Mouse (Mus musculus) kidney, postnatal 36 days (tissue): ENCODE measurements at regions not wholly inside any gene's neighbourhood (a gene's known extent, or its start where the extent isn't known, plus 50 kb on each side); places are given as distances from the start of the nearest gene placed in this dataset.
"Not testable (repeated sequence)": the region's sequence is repeated elsewhere in the genome, so short reads cannot be mapped to it uniquely, and the experiment has no call there.

Source experiments
- DNase-seq, 2 experiments: peaks; one replicate each; pipeline ENCODE4 v3.0.0; 2021 to 2022; ENCODE audit warnings: mixed read lengths in 2 of 2

DNA sequence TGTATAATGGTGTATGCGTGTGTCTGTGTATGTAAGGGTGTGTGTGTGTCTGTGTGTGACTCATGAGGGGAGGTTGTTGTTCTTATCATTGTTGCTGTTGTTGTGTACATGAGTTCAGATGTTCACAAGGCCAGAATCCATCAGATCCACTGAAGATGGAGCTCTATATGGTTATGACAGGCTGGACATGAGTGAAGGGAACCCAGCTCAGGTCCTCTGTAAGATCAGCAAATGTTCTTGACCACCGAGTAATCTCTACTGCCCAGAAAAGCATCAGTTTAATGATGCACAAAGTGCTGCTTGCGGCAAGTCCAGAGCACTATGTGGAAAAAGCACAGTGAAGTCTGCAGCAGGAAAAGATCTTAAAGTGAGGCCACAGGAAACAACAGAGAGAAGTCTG is 77.5 kb downstream of the Gm15319 start:
- peak in 1 of 2 experiments; percentile 1 for DNase-seq

DNA sequence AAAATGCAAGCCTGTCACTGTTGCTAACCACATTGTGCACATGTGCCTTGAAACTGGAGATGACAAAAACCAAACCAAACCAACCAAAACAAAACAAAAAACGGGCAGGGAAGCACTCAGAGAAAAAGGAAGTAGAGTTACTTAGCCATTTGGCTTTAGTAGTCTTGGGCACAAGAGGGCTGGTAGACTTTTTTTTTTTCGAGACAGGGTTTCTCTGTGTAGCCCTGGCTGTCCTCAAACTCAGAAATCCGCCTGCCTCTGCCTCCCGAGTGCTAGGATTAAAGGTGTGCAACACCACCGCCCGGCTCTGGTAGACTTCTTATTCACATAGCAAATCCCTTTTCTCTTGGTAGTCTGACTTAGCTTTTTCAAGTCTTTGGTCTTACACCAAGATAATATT is 78.2 kb downstream of the Gm15319 start:
- DNase-seq: not testable (repeated sequence)

DNA sequence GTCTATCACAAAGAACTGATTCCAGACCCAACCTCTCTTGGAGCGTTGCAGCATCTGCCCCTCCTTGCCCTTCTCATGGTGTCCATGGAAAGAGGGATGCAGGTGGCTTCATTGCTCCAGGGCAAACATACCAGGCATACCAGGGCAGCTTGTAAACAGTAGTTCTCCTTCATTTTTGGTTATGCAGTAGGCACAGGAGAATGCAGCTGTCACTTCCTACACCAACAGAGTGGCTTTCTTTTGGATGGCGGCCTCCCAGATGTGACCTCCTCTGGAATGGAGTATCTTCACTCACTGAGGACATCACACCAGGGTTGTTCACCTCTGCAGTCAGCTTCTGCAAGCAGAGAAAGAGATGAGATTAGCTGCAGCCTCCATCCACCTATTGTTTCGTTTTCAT is 79.9 kb downstream of the Gm15319 start:
- not testable (repeated sequence) for DNase-seq

DNA sequence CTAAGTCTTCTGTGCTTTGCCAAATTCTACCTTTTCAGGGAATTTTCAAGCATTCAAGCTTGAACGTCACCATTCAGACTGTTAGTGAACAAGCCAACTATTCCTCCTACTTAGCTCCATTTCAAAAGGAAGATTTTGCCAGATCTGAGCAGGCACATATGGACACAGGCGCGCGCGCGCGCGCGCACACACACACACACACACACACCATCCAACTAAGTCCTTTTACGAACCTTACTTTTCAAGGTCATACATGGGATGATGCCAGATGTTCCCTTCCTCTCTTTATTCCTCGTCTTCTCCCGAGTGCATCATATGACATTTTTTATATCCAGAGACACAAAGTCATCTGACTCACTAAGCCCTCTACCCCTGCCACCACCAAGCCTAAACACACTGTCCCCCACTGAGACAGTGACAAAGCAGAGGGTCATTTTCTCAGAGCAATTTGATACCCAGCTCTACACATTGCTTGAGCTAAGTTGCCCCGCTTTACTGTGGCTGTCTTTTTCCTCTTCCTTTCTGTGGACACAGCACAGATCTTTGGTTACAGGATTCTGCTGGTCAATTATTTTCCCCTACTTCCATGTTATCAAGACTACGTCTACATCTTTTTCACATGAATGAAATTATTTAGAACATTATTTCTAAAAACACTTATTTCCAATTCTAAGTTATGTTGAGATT is 81.7 kb downstream of the Gm15319 start:
- peak in 1 of 2 experiments; percentile 3 for DNase-seq

DNA sequence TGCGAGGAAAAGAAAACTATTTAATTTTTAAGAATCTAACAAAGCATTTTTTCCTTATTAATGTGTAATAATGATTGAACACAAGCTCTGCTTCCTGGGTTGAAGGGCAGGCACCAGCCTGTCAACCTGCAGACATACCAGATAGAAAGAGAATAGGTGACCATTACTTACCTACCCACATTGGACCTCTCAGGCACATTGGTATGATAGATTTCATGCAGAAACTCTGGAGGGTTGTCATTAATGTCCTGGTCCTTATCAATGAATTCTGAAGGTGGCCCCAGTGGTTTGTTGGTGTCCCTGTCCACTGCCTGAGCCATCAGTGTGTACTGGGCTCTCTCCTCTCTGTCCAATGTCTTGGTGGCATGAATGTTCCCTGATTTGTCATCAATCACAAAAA is 85.3 kb downstream of the Gm15319 start:
- not testable (repeated sequence) for DNase-seq

DNA sequence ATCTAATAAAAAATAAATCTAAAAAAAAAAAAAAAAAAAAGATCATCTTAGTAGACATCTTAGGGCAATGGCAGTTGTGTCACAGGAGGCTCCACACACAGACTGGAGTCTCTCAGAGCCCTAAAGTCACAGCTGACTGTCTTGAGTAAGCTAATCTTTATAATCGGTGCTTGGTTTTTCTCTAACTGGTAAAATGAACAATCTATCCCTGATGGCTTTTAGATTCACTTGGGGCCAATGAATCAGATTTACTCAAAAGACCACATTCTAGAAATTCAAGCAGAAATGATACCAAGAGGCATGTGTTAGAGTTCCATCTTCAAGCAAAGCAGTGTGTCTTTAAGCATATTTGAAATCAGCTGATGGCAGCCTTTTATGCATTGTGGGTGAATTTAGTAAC is 86.3 kb downstream of the Gm15319 start:
- not testable (repeated sequence) for DNase-seq

DNA sequence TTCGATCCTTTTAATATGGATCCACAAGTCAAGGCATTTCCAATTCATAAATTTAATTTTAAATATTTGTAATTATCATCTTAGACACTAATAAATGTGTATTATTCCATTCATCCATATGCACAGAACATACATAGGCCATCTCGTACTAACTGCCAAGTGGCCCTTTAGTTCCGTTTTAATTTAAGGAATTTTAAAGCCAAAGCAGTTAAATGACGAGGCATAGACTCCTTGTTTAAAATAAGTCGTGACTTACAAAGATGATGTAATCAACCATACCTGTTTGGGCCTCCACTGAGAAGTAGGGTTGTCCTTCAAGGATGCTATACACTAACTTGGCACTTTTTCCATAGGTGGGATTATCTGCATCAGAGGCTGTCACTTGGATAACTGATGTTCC is 89.2 kb downstream of the Gm15319 start:
- not testable (repeated sequence) for DNase-seq

DNA sequence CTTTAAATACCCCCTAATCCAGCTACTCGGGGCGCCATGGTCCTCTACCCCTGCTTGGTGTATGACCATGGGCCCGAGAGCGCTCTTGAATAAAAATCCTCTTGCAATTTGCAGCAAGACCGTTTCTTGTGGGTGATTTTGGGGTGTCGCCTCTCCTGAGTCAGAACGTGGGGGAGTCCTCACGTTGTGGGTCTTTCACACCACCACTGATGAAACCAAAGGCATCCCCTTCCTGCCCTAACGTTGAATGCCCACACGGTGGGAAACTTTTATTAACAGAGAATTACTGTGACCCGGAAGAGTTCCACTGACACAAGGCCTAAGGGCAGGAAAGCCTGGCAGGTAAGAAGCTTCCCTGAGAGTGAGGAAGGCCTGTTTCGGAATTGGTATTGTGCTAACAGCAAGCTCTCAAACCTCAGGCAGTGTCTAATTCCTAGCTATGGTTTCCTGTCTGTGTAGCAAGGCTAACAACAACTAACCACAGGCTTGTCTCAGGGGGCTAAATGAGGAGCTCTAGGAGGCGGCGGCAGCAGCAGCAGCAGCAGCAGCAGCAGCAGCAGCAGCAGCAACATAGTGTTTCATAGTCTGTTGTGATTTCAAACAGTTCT is 95.4 kb downstream of the Gm15319 start:
- peak in 1 of 2 experiments; percentile 1 for DNase-seq

DNA sequence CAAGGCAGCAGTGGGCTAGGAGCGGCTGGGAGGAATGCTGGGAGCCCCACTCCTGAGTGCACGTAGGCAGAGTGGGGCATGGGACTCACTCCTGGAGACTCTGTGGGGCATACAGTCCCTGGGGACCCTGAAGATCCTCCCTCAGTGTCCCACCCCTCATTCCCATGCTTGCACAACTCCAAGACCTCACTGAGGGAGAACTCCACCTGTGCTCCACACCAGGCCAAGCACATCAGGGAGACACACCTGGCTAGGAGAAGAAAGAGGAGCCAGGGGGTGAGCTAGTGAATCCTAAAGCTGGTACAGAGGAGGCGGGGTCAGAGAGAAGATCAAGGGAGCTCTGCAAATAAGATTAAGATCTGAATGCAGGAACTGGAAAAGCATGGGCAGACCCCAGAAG is 96.2 kb downstream of the Gm15319 start:
- peak in 1 of 2 experiments; percentile 4 for DNase-seq

DNA sequence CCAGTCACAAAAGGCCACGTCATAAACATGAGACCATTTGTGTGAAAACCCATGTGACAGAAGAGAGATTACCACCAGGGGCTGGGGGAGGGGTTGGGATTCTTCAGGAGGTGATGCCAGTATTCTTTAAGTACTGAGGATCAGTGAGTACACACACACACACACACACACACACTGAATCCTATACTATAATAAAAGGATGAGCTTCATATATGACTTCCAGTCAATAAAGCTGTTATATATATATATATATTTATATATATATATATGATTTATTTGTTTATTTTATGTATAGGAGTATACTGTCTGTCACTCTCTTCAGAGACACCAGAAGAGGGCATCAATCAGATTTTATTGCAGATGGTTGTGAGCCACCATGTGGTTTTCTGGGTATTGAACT is 98.4 kb downstream of the Gm15319 start:
- DNase-seq: not testable (repeated sequence)

DNA sequence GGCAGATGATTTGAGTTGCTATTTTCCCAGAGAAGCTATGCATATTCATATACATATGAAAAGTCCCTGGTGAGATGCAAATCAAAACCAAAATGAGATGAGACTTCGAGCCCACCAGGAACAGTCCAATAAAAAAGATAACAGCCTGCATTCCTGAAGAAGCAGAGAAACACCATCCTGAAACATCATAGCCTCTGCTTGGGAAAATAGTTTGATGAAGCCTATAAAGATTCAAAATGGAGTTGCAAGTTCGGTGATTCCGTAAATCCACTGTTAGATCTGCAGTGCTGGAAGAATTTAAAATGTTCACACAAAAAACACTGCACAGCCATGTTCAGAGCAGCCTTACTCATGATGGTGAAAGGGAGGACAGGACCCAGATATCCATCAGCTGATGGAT is 98.9 kb downstream of the Gm15319 start:
- peak in 1 of 2 experiments; percentile 6 for DNase-seq

DNA sequence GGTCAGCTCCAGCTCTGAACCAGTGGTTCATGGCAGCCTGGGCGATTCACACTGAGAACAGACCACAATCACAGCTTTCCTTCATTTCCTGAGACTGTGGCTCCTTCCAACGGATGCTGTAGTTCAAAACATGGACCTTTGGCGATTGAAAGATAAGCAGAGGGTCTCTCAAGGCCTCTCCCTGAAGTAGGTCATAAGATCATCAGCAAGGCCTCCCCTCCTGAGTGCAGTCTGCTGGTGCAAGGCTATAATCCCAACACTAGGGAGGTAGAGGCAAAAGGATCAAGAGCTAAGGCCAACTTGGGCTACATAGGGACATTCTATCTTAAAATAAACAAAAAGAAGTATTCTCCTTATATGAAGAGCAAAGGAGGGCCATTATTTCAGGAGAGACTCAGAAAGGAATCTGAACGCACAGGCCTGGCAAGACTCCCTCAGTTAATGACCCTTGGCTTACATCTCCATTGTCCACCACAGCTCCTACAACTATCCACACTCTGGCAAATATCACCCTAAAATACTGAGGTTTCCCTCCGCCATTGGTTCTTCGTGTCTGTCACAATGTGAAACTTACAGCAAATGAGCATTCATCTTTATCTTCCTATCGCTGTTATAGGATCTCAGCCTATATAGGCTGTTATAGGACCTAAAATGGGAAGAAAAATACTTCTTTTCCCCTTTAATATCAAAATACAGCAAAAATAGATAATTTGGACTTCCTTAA is 100.0 kb downstream of the Gm15319 start:
- DNase-seq: peak in 1 of 2 experiments; percentile 11

DNA sequence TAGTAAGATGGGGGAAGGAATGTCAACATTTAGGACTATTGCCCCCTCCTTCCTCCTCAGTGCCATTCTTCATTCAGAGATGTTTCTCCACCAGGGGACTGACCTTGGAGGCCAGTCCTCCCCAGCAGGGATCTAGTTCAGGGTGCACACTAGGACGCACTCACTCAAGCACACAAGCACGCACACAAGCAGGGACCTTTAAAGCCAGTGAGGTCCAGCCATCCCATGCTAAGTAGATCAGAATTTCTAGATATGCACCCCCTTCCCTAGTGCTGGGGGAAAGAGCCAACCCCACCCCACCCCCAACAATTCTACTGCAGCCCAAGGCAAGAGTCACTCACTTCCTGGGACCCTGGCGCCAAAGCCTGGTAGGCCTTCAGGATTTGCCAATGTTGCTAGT is 100.8 kb downstream of the Gm15319 start:
- peak in 1 of 2 experiments; percentile 8 for DNase-seq

DNA sequence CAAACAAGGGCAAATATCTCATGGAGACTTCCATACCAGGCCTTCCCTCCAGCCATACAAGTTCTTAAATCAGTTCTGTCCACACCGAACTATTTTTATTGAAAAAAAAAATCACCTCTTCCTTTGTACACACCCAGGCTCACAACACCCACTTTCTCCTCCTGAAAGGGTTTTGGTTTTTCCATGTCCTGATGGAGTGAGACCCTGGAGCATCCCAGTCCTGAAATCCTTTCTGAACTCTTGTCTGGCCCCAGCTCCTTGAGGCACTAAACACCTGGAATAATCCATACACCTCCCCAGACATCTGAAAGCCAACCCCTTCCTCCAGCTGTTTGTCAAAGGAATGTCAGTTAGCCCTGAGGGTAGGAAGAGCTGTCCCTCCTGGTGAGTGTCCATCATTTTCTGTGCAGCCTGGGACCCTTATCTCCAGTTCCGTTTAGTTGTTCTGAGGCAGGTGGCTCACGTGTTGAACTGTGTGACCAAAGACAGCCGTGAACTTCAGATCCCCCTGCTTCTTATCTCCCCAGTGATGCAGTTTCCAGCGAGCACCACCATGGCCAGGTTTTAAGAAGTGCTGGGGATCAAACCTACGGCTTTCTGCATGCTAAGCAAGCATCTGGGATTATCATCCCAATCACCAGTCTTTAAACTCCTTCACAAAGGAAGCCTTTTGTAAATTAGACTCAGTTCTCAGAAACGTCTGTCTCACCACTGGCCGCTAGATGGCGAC is 101.4 kb downstream of the Gm15319 start:
- not testable (repeated sequence) for DNase-seq

DNA sequence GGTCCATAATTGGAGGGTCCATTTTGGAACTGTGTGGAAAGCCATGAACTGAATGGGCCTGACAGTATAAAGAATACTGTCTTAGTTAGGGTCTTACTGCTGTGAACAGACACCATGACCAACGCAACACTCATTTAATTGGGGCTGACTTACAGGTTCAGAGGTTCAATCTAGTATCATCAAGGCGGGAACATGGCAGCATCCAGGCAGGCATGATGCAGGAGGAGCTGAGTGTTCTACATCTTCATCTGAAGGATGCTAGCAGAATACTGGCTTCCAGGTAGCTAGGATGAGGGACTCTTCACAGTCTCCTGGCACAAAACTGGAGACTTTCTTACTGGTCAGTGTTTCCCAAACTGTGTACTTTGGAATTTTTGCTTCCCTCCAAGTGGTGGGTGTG is 102.0 kb downstream of the Gm15319 start:
- peak in 1 of 2 experiments; percentile 15 for DNase-seq

DNA sequence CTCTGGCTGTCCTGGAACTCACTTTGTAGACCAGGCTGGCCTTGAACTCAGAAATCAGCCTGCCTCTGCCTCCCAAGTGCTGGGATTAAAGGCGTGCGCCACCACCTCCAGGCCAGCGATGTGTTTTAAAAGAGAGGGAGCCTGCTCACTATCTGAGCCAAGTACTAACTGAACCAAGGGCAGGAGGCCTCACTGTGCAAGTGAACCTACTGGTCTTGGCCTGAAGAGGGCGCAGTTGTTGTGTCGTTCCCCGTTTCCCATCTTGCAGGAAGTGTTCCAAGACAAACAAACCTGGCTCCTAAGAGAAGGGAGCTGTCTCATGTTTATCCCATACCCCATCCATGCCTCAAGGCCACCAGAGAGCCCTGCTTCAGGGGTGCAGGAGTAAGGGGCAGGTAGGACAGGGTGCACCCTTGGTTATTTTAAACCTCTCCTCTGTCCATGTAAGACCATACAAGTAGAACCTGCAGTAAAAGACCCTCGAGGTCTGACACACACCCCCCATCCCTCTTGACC is 102.8 kb downstream of the Gm15319 start:
- peak in 1 of 2 experiments; percentile 3 for DNase-seq

DNA sequence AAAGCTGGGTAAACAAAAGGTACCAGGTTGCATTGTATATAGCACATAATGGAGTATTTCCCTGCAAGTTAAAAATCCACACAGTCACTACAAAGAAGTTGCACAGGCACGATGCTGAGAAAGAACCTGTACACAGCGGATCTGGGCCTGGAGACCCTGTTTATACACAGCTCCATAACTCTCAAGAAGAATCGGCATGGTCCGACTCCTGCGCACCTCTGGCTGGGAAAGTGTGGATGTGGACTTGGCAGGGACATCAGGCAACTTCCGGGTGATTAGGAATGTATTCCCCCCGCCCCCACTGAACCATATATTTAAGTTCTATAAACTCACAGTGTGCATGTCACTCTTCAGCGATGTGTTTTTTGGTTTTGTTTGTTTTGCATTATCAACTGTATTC is 103.3 kb downstream of the Gm15319 start:
- DNase-seq: peak in 1 of 2 experiments; percentile 4
